Mouse (Mus musculus) intestine, postnatal 0 days (tissue): ENCODE measurements at regions not wholly inside any gene's neighbourhood (a gene's known extent, or its start where the extent isn't known, plus 50 kb on each side); places are given as distances from the start of the nearest gene placed in this dataset.

Experiments used
- ATAC-seq: fragments of 200-750 bp; cut with Nextera tagmentation; 2 replicates; pipeline ENCODE4 v1.8.0; 2017; ENCODE audit warnings: mild to moderate bottlenecking, moderate TSS enrichment, moderate library complexity
- H3K27ac ChIP-seq: fragments of 300-500 bp; sonication (generic); 2 replicates; pipeline ENCODE4 v1.5.1; 2014; ENCODE audit warnings: mild to moderate bottlenecking, low read depth, low read length, moderate library complexity
- H3K27me3 ChIP-seq: fragments of 300-500 bp; sonication (generic); replicated peaks from 2 replicates; pipeline ENCODE4 v1.6.1; 2014; ENCODE audit warnings: low read length, mixed read lengths; ENCODE audit not compliant: control insufficient read depth, insufficient read depth
- H3K36me3 ChIP-seq: fragments of 300-500 bp; sonication (generic); 2 replicates; pipeline ENCODE4 v1.6.1; 2014; ENCODE audit warnings: mild to moderate bottlenecking, moderate library complexity; ENCODE audit not compliant: control insufficient read depth, insufficient read depth
- H3K4me1 ChIP-seq: fragments of 300-500 bp; sonication (generic); replicated peaks from 2 replicates; pipeline ENCODE4 v1.6.1; 2014; ENCODE audit warnings: antibody characterized with exemption, low read length, mixed read lengths; ENCODE audit not compliant: control insufficient read depth, insufficient read depth
- H3K4me2 ChIP-seq: fragments of 300-500 bp; sonication (generic); replicated peaks from 2 replicates; pipeline ENCODE4 v1.6.1; 2014; ENCODE audit warnings: low read depth, mild to moderate bottlenecking, moderate library complexity
- H3K4me3 ChIP-seq: fragments of 300-500 bp; sonication (generic); 2 replicates; pipeline ENCODE4 v1.5.1; 2014; ENCODE audit warnings: low read depth, low read length
- H3K9ac ChIP-seq: fragments of 300-500 bp; sonication (generic); 2 replicates; pipeline ENCODE4 v1.6.1; 2014; ENCODE audit warnings: mild to moderate bottlenecking, low read depth, low read length
- H3K9me3 ChIP-seq: fragments of 300-500 bp; sonication (generic); 2 replicates; pipeline ENCODE4 v1.6.1; 2016; ENCODE audit warnings: mixed run types; ENCODE audit not compliant: control insufficient read depth
- CTCF ChIP-seq: sonication (generic); IDR thresholded peaks from 2 replicates; pipeline ENCODE4 v1.5.1; 2016; ENCODE audit warnings: low read depth, mild to moderate bottlenecking, control low read depth, antibody characterized with exemption, moderate library complexity
- WGBS: fragments of 180-500 bp; shearing (Covaris S2); extraction: QIAGEN DNeasy Blood & Tissue Kit; methylation state at CpG from one replicate; pipeline ENCODE4 v1.1.7; 2014; 5-methylcytosine and 5-hydroxymethylcytosine counted together

DNA sequence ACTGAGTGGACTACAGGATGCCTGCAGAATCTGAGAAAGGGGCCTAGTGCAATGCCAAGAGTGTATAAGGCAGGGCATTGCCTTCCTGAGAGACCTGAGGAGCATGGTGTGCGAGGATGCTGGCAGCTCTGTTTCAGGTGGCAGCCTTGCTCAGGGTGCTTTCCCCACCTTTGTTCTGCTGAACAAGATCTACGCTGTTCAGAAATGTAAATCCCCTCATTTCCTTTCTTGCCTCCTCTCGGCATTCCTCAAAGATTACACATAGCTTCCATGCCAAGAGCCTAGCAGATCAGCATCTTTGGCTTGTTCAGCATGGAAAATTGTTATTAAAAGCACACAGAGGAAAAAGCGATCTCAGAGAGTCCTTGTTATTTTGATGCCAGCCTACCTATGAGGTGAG lies 128.6 kb upstream of the Flrt2 start:
- TF ChIP-seq CTCF: no peak
- no peaks in the 10 kb centered on the region for H3K4me1 ChIP-seq
- no peak overlapping the region for H3K4me3 ChIP-seq
- no peaks in the 10 kb centered on the region for H3K36me3 ChIP-seq
- H3K9me3 ChIP-seq: no peaks in the 10 kb centered on the region
- H3K27ac ChIP-seq: no peak overlapping the region
- ATAC-seq: no peak
- H3K9ac ChIP-seq: no peak overlapping the region
- no peaks in the 10 kb centered on the region for H3K27me3 ChIP-seq
- WGBS: 49% methylated on average over 4 of the region's 4 CpGs
- H3K4me2 ChIP-seq: no peak overlapping the region

DNA sequence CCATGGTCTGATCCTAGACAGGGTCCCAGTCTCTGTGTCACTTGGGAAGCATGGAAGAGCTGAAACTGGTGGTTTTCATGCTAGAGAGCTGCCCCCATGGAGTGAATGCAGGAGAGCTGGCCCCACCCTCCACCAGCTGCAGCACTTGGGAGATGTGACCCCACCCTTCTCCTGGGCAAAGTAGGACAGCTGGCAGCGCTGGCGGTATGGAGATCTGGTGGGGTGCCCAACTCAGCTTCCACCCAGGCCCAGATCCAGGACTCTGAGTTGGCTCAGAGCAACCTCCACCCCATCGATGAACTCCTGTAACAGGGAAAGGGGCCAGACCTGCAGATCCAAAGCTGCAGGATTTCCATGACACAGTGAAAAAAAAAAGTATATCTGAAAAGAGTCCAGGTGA lies 115.3 kb upstream of the Flrt2 start:
- Histone ChIP-seq H3K4me3 (no peak overlapping the region), H3K4me1 (no peaks in the 10 kb centered on the region), H3K27me3 (no peaks in the 10 kb centered on the region), H3K4me2 (no peak overlapping the region), H3K9ac (no peak overlapping the region), H3K27ac (no peak overlapping the region), H3K36me3 (no peaks in the 10 kb centered on the region), H3K9me3 (no peaks in the 10 kb centered on the region)
- no peak for ATAC-seq
- 82% methylated on average over 3 of the region's 3 CpGs for WGBS
- TF ChIP-seq CTCF: no peak

DNA sequence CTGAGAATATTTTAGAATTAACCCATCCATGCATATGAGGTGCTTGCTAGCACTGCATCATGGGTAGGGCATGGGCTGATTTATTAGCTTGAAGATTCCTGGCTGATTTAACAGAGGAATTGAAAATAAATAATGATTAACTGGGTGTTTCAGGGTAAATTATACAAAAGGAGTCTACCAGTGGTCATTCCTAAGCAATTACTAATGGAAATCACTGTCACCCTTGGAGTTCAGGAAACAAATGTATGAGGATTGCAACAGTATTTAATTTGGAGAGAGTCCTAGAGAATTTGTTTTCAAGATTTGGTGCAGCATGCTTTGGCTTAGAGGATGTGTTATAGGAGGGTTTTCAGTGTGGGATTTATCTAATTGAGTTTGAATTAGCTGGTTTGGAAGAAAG lies 103.0 kb upstream of the Flrt2 start:
- Histone ChIP-seq H3K4me2 (no peak overlapping the region), H3K4me3 (no peak overlapping the region), H3K27ac (no peak overlapping the region), H3K36me3 (no peaks in the 10 kb centered on the region), H3K4me1 (no peaks in the 10 kb centered on the region), H3K27me3 (no peaks in the 10 kb centered on the region), H3K9me3 (no peaks in the 10 kb centered on the region), H3K9ac (no peak overlapping the region)
- no peak for ATAC-seq
- no peak for TF ChIP-seq CTCF

DNA sequence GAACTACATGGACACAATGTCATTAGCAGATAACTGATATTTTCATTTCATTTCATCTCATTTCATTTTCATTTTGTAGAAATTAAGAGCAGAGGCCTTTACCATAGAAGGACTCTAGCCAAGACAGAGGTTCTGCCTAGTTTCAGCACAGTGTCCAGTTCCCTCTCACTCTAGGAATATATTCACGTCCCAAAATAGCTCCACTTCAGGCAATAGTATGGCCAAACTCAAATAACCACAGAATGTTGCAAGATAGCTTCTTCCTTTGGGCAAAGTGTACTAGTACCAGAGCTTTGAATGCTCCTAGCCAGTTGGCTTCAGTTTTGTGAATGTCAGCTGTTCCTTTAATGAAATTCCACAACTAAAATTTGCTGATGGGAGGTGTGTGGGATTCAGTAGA lies 72.7 kb upstream of the Flrt2 start:
- Histone ChIP-seq H3K9me3 (no peaks in the 10 kb centered on the region), H3K36me3 (no peaks in the 10 kb centered on the region), H3K4me2 (no peak overlapping the region), H3K4me1 (no peaks in the 10 kb centered on the region), H3K27ac (no peak overlapping the region), H3K9ac (no peak overlapping the region), H3K27me3 (no peaks in the 10 kb centered on the region), H3K4me3 (no peak overlapping the region)
- TF ChIP-seq CTCF: no peak
- 87% methylated on average over 1 of the region's 1 CpGs for WGBS
- ATAC-seq: no peak

DNA sequence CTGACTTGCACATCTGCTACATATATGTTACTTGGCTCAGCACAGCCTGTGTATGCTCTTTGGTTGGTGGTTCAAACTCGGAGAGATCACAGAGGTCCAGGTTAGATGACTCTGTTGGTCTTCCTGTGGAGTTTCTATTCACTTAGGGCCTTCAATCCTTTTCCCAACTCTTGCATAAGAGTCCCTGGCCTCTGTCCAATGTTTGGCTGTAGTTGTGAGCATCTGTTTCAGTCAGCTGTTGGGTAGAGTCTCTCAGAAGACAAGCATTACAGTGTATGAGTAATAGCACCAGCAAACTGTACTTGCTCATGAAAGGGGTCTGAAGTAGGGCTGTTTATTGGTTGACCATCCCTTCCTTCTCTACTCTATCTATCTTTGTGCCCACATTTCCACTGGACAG lies 61.0 kb upstream of the Flrt2 start:
- H3K4me1 ChIP-seq: no peaks in the 10 kb centered on the region
- ATAC-seq: no peak
- H3K27me3 ChIP-seq: no peaks in the 10 kb centered on the region
- no peak overlapping the region for H3K4me3 ChIP-seq
- H3K9me3 ChIP-seq: no peaks in the 10 kb centered on the region
- TF ChIP-seq CTCF: no peak
- no peak overlapping the region for H3K4me2 ChIP-seq
- 69% methylated on average over 1 of the region's 1 CpGs for WGBS
- H3K27ac ChIP-seq: no peak overlapping the region
- H3K9ac ChIP-seq: no peak overlapping the region
- H3K36me3 ChIP-seq: no peaks in the 10 kb centered on the region

DNA sequence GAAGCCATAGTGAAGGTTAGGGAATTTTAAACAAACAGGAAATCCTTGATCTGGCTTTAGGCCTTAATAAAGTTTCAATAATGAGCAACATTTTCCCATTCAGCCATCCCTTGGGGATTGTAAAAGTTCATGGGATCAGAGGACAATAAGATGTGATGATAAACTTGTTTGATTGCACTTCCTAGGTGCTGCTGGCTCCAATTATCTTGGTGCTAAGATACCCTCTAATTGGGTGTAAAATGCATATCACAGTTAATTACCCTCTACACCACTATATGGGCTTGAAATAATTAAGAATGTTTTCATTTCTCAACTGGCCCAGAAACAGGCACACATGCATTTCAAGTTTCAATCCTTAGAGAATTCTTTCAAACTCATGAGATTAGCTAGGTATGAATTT lies 55.4 kb upstream of the Flrt2 start:
- no peak for ATAC-seq
- no peak overlapping the region for H3K4me3 ChIP-seq
- H3K4me2 ChIP-seq: no peak overlapping the region
- H3K27ac ChIP-seq: no peak overlapping the region
- H3K4me1 ChIP-seq: no peaks in the 10 kb centered on the region
- H3K9ac ChIP-seq: no peak overlapping the region
- H3K36me3 ChIP-seq: no peaks in the 10 kb centered on the region
- no peaks in the 10 kb centered on the region for H3K9me3 ChIP-seq
- TF ChIP-seq CTCF: no peak
- H3K27me3 ChIP-seq: no peaks in the 10 kb centered on the region

DNA sequence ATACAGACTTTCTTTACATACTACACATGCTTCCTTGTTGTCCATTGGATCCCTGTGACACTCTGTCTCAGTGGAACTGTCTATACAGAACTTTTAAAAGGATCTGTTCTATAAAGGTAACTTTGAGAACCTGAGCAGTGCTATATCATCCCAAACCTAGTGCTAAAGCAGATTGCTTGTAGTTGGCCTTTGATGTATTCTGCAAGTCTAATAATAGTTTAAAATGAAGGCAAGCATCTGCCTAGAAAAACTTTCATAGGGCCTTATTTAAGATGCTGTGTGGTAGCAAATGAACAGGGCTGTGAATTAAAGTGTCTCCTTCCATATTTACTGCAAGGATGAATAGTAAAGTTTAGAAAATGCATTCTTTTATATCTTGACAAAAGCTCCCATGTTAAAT lies 52.1 kb upstream of the Flrt2 start:
- no peaks in the 10 kb centered on the region for H3K4me1 ChIP-seq
- H3K4me3 ChIP-seq: no peak overlapping the region
- H3K9me3 ChIP-seq: no peaks in the 10 kb centered on the region
- no peak overlapping the region for H3K9ac ChIP-seq
- TF ChIP-seq CTCF: no peak
- H3K4me2 ChIP-seq: no peak overlapping the region
- no peaks in the 10 kb centered on the region for H3K27me3 ChIP-seq
- no peak overlapping the region for H3K27ac ChIP-seq
- no peak for ATAC-seq
- no peaks in the 10 kb centered on the region for H3K36me3 ChIP-seq
